Mouse (Mus musculus) heart, adult 2 months (tissue): ENCODE data around the gene Rhov.

ENCODE experiments used
- CTCF ChIP-seq: fragments of 200-600 bp; IDR thresholded peaks from 2 replicates; pipeline ENCODE4 v1.8.1; 2022; ENCODE audit warnings: antibody characterized with exemption, mild to moderate bottlenecking, moderate library complexity
- EP300 ChIP-seq: fragments of 200-500 bp; IDR thresholded peaks from 2 replicates; pipeline ENCODE4 v1.6.1; 2011; ENCODE audit warnings: low read depth, low read length, control low read depth; ENCODE audit not compliant: insufficient read depth
- POLR2A ChIP-seq: fragments of 200-500 bp; IDR thresholded peaks from 2 replicates; pipeline ENCODE4 v1.6.1; 2011; ENCODE audit warnings: mild to moderate bottlenecking, low read depth, low read length, control low read depth; ENCODE audit not compliant: insufficient read depth

GRCm38 (mm10) chr2:119293311-119293710 is 22.2 kb upstream of the Rhov start:
- no peak for TF ChIP-seq POLR2A
- TF ChIP-seq EP300 = no peak
- no peak for TF ChIP-seq CTCF
